Mouse (Mus musculus): Measurements from ENCODE around the gene Trim3.

Gene Trim3

DNA sequence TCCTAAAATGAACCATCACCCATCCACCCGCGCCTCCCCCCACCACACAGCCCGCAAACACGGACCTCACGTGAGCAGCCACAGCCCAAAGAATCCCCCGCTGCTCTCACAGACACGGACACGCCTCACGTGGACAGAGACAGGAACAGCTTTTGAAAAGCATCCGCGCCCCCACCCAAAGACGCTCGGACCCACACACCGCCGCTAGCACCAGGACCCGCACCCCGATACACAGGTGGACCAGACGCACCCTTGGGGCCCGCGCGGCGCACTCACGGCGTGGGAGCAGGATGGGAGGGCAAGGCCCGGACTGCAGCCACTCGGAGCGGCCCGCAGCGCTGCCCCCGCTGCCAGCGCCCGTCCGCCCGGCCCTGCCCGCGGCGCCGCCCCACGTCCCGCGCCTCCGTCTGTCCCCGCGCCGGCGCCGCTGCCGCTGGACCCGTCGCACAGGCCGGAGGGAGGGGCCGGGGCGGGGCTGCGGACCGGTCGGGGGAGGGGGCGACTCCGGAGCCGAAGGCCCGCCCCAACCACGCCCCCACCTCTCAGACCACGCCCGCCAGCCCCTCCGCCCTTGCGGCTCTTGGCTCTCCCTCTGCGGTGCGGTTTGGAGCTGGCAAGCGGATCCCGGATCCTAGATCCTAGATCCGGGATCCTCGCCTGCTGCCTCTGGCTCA lies at the start of gene Trim3:
Gene Trim3, minus strand, starts transcription at position 445 of the 674 bp plus-strand sequence.
- peak; percentile 52 to 66 for DNase-seq (ENCODE audit: low spot score in 2 of 2)

DNA sequence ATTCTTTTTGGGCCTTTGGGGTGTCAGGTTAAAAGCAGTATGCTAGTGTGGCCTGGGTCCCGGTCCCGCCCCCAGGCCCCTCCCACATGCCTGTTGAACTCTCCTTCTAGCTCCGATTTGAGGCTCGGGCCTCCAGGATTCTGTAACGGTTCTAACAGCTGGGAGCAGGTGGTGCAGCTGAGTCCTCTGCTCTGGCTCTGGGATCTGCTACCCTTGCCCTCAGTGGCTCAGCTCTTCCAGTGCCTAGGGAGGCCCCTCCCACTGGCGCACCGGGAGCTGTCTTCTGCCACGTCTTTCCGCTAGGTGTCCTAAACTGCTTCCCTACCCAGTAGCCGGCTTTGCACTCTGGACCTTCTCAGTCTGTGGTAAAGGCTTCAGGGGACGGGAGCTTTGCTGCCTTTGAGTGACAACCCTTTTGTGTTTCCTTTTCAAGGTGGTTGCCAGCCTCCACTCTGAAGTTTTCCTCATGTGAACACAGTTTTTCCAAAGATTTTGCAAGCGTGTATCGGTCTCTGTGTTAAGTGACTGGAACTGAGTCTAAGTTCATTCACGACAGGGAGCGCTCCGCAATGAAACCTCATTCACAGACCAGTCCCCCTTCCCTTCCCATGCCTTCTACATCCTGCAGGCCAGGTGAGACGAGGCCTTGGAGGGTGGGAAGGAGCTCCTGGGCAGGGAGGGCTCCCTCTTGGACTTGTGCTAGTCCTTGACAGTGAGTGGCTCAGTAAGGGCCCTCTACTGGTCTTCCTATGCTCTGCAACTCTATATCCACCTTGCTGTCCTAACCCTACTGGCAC lies 17.5 kb upstream of the Trim3 start, which contains the start of gene Dnhd1:
Gene Dnhd1, plus strand, starts transcription at position 189 of the 797 bp plus-strand sequence.
- peak; percentile 26 to 37 for DNase-seq (ENCODE audit: low spot score in 2 of 2)

DNA sequence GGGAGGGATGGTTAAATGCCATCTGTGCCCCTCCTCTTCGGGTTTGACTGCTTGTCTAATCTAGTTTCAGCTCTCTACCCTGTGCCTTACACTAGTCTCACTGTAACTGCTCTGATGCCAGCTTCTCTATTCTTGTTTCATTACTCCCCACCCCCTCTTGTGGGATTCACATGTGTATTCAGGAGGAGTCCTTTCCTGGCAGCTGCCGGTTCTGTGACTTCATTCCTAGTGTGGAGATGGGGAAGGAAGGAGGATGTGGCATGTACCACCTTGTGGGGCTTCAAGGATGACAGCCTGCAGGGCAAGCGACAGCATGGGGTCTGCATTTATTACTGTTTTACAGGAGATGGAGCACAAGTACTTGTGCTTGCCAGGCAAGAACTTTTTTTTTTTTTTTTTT lies 8.6 kb upstream of the Trim3 start:
- no peak for DNase-seq (ENCODE audit: low spot score in 2 of 2)

DNA sequence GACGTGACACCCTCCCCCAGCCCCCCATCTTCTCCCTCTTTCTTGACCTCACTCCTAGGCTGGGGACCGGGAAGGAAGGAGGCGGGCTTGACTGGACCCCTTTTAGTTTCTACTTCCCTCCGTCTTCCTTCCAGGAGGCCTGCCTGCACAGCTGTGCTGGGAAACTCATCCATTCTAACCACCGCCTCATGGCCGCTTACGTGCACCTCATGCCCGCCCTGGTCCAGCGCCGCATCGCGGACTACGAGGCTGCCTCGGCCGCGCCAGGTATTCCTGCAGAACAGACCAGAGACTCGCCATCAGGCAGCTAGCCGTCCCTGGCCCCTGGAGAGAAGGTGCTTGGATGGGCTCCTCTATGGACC lies 7.5 kb upstream of the Trim3 start:
- no peak for DNase-seq (ENCODE audit: low spot score in 2 of 2)

DNA sequence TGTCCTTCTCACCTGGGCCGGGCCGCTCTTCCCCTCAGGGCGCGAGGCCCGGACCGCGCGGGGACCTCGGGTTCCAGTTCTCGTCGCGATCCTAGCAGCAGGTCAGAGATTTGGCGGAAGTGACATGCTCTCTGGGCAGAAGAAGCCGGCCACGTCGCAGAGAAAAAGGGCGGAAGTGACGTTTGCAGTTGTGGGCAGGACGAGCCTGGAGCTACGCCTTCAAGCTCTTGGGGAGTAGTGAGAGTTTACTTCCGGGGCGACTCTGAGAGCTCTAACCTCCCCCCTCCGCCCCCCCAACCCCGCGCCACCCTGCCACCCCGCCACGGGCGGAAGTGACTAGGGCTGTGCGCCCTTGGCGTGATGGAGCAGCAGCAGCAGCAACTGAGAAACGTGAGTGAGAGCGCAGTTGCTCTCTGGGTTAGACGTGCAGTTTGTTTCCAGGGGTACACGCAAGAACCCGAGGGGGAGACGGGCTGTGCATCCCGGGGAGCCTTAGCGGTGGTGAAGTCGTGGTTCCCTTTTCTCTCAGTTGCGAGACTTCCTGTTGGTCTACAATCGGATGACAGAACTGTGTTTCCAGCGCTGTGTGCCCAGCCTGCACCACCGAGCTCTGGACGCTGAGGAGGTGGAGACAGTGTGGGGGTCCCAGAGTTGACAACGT lies 7.0 kb upstream of the Trim3 start, which contains the start of the genes Arfip2 and Gm45799:
Gene Arfip2, minus strand, starts transcription at position 184 of the 661 bp plus-strand sequence.
Gene Gm45799, plus strand, starts transcription at position 320 of the 661 bp plus-strand sequence.
- peak; percentile 96 for DNase-seq (ENCODE audit: low spot score in 2 of 2)

DNA sequence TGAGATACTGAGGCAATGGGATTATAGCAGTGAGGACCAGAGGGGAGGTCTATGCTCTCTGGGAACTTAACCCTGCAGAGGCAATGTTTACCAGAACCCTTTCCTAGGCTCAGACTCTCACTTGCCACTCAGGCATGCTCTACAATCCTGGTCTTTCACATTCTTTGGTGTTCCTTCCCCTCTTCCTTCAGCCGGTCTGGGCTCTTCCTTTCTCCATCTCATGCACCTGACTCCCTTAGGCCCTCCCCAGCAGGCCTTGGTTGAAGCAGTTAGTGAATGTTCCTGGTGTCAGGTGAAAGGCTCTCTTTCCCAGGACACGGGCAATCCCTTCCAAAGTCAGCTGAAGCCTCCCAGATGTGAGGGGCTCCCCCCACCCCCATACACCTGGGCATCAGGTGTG lies 6.4 kb upstream of the Trim3 start, which contains the start of gene Timm10b:
Gene Timm10b, plus strand, starts transcription at position 301 of the 400 bp plus-strand sequence.
- DNase-seq (ENCODE audit: low spot score in 2 of 2), result no peak

DNA sequence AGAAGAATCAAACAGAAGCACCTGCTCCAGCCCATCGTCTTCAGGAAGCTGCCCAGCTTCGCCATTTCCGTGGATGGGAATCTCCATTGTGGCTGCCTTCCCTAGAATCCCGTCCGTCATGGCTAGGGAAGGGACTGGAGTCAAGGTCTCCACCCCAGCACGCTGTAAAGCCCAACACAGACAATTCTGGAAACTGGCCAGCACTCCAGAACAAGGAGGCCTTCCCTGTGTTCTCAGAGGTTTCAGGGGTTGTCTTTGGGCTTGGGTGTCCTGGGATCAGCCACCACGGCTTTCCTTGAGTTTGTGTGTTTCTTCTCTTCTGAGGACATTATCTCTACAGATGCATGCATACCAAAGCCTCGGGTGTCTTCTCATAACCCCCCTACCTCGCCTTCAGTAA lies 5.9 kb upstream of the Trim3 start:
- DNase-seq (ENCODE audit: low spot score in 2 of 2), result no peak

DNA sequence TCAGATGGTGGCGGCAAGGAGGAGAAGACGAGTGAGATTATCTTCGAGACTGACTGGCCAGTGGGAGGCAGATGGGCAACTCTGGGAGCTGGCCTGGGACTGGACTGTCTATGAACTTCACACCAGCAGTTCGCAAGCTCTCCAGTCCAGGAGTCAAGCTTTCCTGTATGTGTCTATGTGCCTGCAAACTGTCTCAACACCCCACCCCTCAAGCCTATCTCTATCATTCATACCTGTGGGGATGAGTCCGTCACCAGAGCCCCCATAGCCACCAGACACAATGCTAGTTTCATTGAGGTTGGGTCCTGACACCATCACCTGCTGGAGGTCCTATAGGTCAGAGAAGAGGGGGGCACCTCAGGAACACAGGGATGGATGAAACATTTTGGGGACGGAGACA lies 5.4 kb upstream of the Trim3 start:
- no peak for DNase-seq (ENCODE audit: low spot score in 2 of 2)

DNA sequence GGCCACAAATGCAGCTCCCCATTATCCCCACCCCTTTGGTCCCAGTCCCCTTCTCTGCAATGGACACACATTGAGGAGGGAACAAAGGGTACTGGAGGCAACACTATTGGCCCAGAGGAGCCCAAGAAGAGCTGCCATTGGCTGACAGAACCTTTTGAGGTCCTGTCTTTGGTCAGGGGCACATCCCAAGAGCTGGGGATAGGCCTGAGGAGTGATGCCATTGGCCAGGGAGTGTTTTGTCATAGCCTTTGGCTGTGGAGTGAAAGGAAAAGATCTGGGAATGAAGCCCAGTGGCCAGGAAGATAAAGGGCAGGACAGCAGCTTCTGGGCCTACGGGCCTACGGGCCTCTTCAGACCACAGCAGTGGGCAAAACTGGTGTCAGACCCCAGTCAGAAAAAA lies 2.4 kb upstream of the Trim3 start:
- no peak for DNase-seq (ENCODE audit: low spot score in 2 of 2)

DNA sequence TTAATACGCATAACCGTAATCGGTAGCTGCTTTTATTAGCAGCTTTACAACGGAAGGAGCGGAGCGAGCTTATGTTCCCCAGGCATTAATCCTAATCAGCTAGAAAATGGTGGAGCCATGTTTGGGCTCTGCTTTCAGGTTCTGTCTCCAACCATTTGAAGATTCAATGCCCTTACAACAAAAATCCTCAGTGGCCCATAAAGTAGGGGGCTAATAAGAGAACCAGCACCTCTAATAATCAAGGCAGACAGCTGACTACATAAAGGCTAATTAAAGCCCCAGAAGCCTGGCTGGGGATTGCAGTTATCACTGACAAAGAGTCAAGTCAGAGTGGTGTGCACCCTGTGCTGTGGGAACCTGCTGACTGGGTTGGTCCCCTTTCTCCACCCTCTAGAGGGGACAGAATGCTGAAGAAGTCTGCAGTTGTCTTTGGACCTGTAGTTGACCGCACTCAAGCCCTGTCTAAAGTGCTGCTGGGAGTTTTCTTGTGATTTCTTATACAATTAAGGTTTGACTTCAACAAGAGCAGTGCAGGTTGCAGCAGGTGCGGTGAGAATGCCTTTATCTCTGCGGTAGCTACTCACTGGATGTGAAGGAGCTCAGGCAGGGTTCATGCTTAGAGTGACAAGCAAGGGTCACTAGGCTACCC lies 1.0 kb upstream of the Trim3 start:
- no peak for DNase-seq (ENCODE audit: low spot score in 2 of 2)

DNA sequence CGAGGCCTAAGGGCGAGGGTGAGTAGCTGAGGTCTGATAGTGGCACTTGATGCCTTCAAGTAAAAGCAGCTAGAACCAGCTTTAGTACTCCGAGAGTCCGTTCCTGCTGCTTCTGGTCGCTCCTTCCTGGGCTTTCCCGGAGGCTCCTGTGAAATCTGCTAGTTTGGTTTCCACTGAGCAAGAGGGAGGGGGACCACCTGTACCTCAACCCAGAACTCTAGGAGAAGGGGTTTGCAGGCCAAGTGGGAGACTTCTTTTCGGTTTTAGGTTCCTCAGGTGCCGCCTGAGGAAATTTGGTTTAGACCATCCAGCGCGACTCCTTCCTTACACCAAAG lies 397 bp upstream of the Trim3 start:
- no peak for DNase-seq (ENCODE audit: low spot score in 2 of 2)

DNA sequence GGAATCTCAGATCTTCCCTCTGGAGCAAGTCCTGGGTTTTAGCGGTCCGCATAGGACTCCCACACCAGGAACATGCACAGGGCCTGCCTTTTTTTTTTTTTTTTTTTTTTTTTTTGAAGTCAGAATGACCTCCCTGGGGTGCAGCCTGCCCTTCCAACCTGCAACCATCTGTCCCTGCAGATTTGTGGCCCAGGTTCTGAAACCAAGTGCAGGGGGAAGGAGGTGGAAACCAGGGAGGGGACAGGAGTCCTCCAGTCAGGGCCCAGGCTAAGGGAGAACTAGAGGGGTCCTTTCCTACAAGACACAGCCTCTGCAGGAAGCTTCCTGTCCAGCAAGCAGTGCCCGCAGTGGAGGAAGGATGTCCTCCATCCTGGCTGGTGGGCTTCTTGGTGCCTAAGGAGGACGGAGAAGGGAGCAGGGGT lies 809 bp downstream of the Trim3 start:
- no peak for DNase-seq (ENCODE audit: low spot score in 2 of 2)

DNA sequence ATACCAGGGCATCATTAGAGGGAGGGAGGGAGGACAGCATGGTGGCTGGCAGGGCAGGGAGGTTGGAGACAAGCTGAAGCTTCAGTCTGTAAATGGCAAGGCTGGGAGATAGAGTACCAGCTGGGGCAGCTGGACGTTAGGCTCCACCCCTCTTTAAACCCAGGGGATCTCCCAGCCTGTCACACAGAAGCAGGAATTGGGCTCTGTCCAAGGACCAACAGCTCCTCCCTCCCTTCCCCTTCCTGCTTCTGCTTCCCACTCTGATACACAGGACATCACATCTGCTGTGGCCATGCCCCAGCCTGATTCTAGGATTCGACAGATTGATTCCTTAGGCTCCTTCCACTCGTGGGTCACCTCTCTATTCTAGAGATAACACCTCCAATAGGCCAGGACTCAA lies 4.7 kb downstream of the Trim3 start:
- no peak for DNase-seq (ENCODE audit: low spot score in 2 of 2)

DNA sequence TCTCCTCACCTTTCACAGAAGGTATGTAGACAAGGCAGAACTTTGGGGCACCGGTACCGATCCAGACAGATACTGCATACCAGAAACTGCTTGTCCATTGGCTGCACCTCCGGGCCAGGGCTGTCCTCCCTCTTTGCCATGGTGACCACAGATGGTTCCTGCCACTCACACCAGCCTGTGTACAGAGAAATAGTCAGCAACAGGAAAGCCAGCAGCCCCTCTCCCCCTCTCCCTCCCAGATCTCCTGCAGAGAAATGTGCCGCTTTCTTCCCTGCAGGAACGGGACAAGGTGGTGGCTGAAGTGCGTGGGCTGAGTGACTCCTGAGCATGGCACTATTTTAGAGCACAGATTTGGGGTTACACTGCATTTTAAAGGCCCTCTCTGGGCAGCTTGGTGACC lies 8.0 kb downstream of the Trim3 start:
- no peak for DNase-seq (ENCODE audit: low spot score in 2 of 2)

DNA sequence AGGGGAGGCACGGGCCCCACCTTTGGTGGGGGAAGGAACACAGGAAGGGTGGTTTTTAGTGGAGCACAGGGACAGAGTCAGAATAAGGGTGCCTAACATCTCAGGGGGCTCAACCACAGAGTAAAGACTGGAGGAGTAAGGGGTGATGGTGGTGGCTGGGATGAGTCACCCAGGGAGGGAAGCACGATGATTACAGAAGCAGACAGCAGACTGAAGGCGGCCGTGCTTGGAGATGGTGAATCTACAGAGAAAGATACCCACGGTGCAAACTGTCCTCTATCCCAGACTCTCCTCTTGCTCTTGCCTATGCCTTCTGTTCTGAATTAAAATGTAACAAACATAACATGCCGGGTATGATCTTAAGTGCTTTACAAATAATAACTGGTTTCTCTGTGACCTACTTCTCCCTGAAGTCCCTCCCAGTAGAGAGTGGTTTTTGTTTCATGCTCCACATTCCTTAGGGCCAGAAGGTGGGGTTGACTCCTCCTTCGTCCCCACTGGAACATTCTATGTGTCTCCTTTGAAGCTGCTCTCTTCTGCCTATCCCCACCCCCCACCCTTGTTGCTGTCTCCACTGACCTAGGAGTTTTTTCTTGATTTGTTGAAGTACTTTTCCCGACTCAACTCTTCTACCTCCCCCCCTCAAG lies 11.6 kb downstream of the Trim3 start:
- no peak for DNase-seq (ENCODE audit: low spot score in 2 of 2)

DNA sequence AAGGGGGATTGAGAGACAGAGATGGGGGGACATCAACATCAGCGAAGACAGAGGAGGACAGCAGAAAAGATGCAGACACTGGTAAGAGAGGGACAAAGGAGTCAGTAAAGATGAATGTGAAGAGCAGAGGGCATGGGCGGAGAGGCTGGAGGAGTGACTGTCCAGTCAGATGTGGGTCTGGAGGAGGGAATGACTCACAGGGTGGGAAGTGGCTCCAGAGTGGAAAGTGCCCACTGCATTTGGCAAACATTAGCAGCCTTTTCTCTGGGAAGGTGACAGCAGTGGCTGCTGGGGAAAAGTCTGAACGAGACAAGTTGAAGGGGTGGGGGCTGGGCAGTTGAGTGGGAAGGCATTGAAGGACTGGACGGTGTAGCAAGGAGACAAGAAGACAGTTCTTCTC lies 12.3 kb downstream of the Trim3 start:
- DNase-seq (ENCODE audit: low spot score in 2 of 2), result no peak

DNA sequence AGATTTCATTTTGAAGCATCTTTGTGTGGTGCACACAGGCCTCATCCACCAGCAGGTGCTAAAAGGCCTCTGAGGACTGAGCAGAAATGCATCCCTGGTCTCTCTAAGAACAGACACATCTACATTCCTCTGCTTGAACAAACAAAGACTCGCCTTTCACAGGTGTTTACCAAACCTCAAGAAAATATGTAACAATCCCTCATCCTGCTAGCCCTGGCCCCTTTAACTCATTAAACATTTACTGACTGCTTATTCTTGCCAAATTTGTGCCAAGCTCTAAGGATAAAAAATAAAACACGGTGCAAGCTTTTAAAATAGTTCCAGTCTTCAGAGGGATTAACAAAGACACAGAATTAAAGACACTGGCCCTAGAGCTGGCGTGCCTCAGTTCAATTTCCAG lies 13.7 kb downstream of the Trim3 start:
- DNase-seq (ENCODE audit: low spot score in 2 of 2), result no peak

DNA sequence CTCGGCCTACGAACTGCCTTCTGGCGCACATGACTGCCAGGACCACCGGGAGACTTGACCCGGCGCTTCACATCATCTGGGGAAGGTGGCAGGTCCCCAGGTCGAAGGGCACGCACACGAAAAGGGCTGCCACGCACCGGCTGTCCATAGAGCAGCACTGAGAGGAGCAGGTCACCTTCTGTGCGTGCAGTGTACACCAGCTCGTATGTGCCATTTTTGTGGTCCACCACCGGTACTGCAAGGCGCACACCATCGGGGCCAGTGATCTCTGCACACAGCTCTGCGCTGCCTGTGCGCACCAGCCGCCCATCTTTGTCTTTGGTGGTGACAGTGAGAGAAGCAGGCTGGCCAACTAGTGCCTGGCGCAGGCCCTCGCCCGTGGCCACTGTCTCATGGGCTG lies 15.6 kb downstream of the Trim3 start:
- DNase-seq (ENCODE audit: low spot score in 2 of 2), result no peak

DNA sequence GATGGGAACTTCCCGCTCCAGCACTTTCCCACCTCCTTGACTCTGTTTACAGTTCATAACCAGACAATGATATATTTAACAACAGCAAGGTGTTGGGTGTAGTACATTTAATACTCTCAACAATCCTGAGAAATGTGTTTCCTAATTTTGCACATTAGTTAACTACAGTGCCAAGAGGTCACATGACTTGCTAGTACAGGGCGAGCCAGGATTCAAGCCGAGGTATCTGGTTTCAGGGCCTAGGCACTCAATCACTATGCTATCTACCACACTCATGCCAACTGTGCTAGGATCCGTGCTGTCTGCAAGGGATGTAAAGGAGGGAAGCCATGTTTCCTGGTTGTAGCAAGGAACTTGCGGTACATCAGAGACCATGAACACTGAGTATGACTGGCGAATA lies 16.8 kb downstream of the Trim3 start:
- DNase-seq (ENCODE audit: low spot score in 2 of 2), result no peak

DNA sequence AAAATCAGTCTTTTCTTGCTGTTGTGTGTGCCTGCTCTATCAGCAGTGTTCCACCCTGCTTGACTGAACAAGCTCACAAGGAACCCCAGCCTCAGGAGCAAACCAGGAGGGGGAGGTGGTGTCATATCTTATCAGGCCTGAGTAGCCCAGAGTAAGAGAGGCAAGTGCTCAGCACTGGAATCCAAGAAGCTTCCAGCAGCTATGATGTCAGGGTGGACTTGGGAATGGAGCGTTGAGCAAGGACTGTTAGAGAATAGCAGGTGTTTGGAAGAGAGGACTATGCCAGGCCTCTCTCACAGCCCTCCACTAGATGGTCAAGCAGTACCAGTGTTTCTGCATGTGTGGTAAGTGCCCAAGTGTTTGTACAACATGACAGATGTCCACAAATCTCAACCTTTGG lies 17.7 kb downstream of the Trim3 start:
- no peak for DNase-seq (ENCODE audit: low spot score in 2 of 2)

DNA sequence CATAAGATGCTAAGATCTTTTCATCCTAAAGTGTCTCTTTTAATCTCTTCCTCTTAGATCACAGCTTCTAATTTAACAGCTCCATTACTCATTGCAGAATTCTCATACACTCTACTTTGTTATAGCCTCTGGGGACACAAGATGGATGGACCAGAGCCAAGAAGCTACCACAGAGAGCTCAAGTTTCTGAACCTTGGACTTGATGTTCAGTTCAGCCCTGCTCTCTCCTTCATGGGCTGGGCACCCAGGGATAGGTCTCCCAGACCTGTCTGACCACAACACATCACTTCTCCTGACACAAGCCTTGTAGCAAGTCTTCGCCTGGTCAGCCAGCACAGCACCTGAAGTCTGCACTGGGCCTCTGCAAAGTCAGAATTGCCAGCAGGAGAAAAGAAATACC lies 19.0 kb downstream of the Trim3 start:
- DNase-seq (ENCODE audit: low spot score in 2 of 2), result no peak

DNA sequence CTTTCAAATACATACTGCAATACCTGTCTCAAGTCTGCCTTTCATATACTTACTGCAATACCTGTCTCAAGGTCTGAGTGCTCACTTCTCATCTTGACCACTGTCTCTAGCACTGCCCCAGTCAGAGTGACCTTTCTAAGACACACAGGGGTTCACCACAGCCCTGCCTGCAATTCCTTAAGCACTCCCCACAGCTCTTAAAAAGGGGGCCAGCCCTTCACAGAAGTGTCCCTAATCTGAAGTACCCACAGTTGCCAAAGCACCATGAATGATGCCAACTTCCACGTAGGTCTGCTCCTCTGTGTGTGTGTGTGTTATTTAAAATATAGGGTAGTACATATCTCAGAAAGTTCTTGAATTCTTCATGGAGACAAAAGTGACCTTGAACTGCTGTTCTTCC lies 21.6 kb downstream of the Trim3 start:
- DNase-seq (ENCODE audit: low spot score in 2 of 2), result no peak
